Mouse (Mus musculus) lung, postnatal 14 days (tissue): Measurements from ENCODE around the gene Fos.
"Not testable (repeated sequence)": the region's sequence is repeated elsewhere in the genome, so short reads cannot be mapped to it uniquely, and the experiment has no call there.

Source experiments
- DNase-seq: peaks from one replicate; pipeline ENCODE4 v3.0.0; 2021

Gene Fos

GRCm38 (mm10) chr12:85524859-85525495 lies 51.3 kb downstream of the Fos start:
- not testable (repeated sequence) for DNase-seq
